Mouse (Mus musculus): ENCODE measurements around the gene Spata9.
"Not testable (repeated sequence)": the region's sequence is repeated elsewhere in the genome, so short reads cannot be mapped to it uniquely, and the experiment has no call there.

Gene Spata9

GRCm38 (mm10) chr13:75966850-75967249 lies at the start of gene Spata9:
TSS of gene Spata9 (plus strand) at chr13:75967150.
- in situ Hi-C loops (cut with MseI, MboI), result no loop called here

DNA sequence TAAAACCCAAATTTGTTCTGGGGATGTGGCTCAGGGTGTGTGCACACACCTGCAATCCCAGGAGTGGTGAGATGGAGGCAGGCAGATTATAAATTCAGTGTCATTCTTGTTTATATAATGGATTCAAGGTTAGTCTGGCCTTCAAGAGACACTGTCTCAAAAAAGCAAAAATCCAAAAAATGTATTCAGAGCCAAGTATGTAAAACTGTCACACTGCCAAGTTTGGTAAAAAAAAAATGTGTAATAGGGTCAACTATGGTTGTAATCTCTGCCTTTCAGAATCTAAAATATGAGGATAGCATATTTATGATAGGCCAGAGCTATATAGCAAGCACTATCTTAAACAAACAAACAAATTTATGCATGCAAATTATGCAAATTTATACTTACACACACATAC lies 39.0 kb upstream of the Spata9 start:
- in situ Hi-C loops (cut with MseI, MboI), result no loop called here

- in situ Hi-C loops (cut with MseI, MboI), result not testable (repeated sequence)
Observed at GRCm38 (mm10) chr13:75929071-75929470, 37.9 kb upstream of the Spata9 start.

GRCm38 (mm10) chr13:75930023-75930422 lies 36.9 kb upstream of the Spata9 start:
- in situ Hi-C loops (cut with MseI, MboI), result no loop called here

GRCm38 (mm10) chr13:75930660-75931059 lies 36.3 kb upstream of the Spata9 start:
- in situ Hi-C loops (cut with MseI, MboI), result no loop called here

GRCm38 (mm10) chr13:75931073-75931472 lies 35.9 kb upstream of the Spata9 start:
- in situ Hi-C loops (cut with MseI, MboI), result no loop called here

GRCm38 (mm10) chr13:75933287-75933686 lies 33.7 kb upstream of the Spata9 start:
- in situ Hi-C loops (cut with MseI, MboI), result no loop called here

GRCm38 (mm10) chr13:75938866-75939265 lies 28.1 kb upstream of the Spata9 start:
- in situ Hi-C loops (cut with MseI, MboI), result no loop called here

- in situ Hi-C loops (cut with MseI, MboI), result no loop called here
Observed at GRCm38 (mm10) chr13:75940791-75941517, 26.0 kb upstream of the Spata9 start.

GRCm38 (mm10) chr13:75941518-75942295 lies 25.2 kb upstream of the Spata9 start:
- in situ Hi-C loops (cut with MseI, MboI), result no loop called here

- in situ Hi-C loops (cut with MseI, MboI), result no loop called here
Observed at GRCm38 (mm10) chr13:75942731-75943130, 24.2 kb upstream of the Spata9 start.

DNA sequence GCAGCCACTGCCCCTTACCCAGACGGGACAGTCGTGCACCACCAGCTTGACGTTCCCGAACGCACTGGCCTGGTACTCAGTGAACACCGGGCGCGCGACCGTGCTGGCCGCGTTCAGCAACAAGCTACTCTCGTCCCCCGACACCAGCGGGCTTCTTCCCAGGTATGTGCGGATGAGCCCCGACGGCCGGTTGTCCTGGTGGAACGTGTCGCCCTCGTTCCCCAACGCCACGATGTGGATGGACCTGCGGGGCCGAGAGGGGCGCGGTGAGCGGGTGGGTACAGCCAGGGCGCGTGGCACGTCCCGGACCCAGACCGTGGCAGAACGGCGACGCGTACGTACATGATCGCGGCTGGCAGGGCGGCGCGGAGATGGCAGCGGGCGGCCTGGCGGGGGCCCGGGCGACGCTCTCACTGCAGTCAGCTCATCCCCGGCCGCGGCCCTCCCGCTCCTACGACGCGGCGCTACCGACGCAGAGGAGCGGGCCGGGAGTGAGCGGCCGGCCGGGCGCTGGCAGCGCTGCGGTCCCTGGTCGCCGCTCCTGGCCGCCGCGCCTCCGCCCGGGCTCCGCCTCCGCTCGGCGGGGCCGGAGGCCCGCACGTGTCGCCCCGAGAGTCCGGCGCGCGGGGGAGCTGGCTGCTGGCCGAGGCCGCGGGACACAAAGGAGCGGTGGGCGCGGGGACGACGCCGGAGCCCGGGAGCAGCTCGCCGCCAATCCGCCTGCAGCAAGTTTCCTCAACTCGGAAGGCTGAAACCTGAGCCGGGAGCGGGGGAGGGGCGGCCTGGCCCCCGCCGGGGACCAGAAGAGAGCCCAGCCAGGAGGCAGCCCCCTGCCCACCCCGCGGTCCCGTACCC lies 23.5 kb upstream of the Spata9 start, which contains the start of gene Rhobtb3:
TSS of gene Rhobtb3 (minus strand) at position 737 of the 855 bp plus-strand sequence.
- in situ Hi-C loops (cut with MseI, MboI), result no loop called here

DNA sequence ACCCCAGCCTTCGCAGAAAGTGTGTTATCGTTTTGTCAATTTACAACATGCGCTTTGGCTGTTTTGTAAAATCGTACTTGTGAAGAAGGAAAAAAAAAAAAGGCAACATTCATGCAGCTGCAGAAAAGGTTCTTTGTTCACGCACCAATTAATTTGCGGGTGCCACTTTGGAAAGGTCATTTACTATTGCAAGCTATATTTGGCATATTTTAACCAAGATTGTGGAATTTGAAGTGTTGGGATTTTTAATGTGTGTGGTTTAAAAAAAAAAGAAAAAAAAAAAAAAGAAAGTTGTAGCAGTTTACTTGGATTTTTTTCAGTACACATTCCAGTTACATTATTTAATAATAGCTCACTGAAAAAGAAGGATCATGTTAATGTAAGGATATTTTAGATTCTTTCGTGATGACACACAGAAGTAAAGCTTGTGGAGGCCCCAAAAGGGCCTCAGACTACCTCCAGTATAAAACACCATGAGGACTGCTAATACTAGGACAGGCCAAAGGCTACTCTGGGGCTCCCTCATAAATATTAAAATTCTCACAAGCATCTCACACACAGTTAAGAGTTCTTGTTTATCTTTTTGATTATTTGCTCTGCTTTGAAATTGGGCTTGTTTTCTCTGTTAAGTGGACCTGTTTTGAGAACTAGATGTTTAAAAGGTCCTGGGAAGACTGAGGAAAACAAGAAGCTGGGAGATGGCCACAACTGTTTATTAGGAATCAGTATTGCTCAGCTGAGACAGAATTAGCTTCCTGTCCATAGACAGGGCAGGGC lies 22.7 kb upstream of the Spata9 start:
- in situ Hi-C loops (cut with MseI, MboI), result no loop called here

- in situ Hi-C loops (cut with MseI, MboI), result no loop called here
Observed at GRCm38 (mm10) chr13:75950295-75950694, 16.7 kb upstream of the Spata9 start.

DNA sequence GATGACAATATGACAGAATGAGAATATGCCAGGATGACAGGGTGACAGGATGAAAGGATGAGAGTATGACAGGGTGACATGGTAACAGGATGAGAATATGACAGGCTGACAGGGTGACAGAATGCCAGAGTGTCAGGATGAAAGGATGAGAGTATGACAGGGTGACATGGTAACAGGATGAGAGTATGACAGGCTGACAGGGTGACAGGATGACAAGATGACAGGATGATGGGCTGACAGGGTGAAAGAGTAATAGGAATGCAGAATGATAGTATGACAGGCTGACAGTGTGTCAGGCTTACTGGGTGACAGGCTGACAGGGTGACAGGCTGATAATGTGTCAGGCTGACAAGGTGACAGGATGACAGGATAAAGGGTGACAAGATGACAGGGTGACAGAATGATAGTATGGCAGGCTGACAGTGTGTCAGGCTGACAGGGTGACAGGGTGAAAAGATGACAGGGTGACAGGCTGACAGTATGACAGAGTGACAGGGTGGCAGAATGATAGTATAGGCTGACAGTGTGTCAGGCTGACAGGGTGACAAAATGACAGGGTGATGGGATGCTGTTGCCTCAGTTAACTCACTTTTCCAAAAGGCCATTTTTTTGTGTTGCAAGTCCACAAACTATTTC lies 11.5 kb upstream of the Spata9 start:
- in situ Hi-C loops (cut with MseI, MboI), result no loop called here

DNA sequence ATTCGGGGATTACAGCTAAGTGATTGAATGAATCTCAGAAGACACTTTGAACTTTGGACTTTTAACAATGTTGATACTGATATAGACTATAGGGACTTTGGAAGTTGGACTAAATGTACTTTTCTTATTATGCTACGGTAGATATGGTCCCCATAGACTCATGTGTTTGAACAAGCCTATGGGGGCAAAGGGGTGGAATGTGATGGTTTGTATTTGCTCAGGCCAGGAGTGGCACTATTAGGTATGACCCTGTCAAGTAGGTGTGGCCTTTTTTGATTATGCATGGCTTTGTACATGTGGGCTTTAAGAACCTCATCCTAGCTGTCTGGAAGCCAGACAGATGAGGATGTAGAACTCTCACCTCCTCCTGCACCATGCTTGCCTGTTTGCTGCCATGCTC lies 7.5 kb downstream of the Spata9 start:
- in situ Hi-C loops (cut with MseI, MboI), result no loop called here

- in situ Hi-C loops (cut with MseI, MboI), result no loop called here
Observed at GRCm38 (mm10) chr13:75975629-75976028, 8.7 kb downstream of the Spata9 start.

GRCm38 (mm10) chr13:75976218-75976617 lies 9.3 kb downstream of the Spata9 start:
- in situ Hi-C loops (cut with MseI, MboI), result no loop called here

- in situ Hi-C loops (cut with MseI, MboI), result no loop called here
Observed at GRCm38 (mm10) chr13:75976649-75977048, 9.7 kb downstream of the Spata9 start.

- in situ Hi-C loops (cut with MseI, MboI), result no loop called here
Observed at GRCm38 (mm10) chr13:75981901-75982300, 15.0 kb downstream of the Spata9 start.

DNA sequence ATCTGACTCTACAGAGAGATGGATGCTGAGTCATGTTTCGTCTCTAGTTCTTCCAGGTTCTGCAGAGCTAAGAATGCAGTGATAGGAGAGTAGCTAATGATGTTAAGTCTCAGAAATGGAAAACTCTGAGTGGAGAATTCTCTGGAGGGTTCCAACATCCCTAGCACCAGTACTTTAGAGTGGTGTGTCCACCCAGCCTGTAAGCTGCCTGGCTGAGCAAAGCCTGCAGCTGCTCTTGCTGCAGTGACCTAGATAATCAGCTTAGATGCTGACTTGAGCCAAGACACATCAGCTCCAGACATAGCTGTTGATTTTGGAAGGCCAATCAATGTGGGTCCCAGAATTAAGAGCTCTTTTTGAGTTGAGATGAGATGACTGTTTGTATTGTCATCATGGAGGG lies 21.1 kb downstream of the Spata9 start:
- in situ Hi-C loops (cut with MseI, MboI), result no loop called here

Data from mouse trophoblast stem cell (cell line).